Mouse (Mus musculus) heart, postnatal 36 days (tissue): Measurements from ENCODE around the gene Faiml. TPM values are rescaled to one million over a fixed set of nuclear protein-coding genes. Genes with fewer than 3 reads are reported as not detected.

Experiments used
- DNase-seq, 2 experiments: peaks; one replicate each; pipeline ENCODE4 v3.0.0; 2021 to 2022
- intact Hi-C: fragments of 180-260 bp; cut with DNase I; formaldehyde crosslinking; loops from one replicate; pipeline ENCODE4 v1.15.1; 2025
- total RNA-seq, 2 experiments: library from RNA; stranded (reverse); gene quantifications; 2 replicates each; pipeline ENCODE4 v1.2.3; 2021

Gene Faiml
- total RNA-seq, 2 experiments from 2014 or later, result not detected

- peak; percentile 7 to 14 for DNase-seq
These were observed 53.9 kb downstream of the Faiml start for GRCm38 (mm10) chr9:99183043-99183670.

GRCm38 (mm10) chr9:99182121-99182520 lies 54.9 kb downstream of the Faiml start:
- intact Hi-C loops, result no loop called here
- DNase-seq, result peak in 1 of 2 experiments; percentile 1

More at GRCm38 (mm10) chr9:99183043-99183670, 53.9 kb downstream of the Faiml start:
- intact Hi-C loops, result no loop called here

DNA sequence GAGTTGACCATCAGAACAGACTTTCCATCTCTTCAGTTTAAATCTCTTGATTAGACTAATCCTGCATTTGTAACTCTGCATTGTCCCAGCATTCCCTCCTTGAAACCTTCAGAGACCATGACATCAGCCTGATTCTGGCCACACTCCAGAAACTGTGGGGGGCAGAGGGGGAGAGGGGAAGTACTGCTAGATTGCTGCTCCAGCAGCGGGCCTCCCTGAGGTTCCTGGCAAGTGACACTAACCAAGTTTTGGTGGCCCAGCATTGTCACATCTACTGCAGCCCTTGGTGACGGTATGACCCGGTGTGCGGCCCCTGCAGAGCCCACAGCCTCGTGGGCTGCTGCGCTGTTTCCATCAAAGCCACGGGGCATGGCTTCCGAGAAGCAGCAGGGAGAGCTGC lies 56.8 kb downstream of the Faiml start:
- intact Hi-C loops, result no loop called here
- peak in 1 of 2 experiments; percentile 7 for DNase-seq

Other genes with a start within 250 kb of the Faiml start
- not detected for gene Gm1123, start 201.5 kb downstream of the Faiml start, total RNA-seq
- gene Pik3cb, start 96.6 kb downstream of the Faiml start, total RNA-seq, result 10 to 100 TPM; 10.8 to 11.6 TPM
- gene Cep70, start 6.1 kb upstream of the Faiml start, total RNA-seq, result 1 to 10 TPM; 6.4 to 7.7 TPM
- under 1 TPM; 0.30 to 0.69 TPM for gene Esyt3, start 121.3 kb upstream of the Faiml start, total RNA-seq
- gene Mras, start 200.1 kb upstream of the Faiml start, total RNA-seq, result 1 to 10 TPM; 5.2 to 6.5 TPM
- gene Nme9, start 214.2 kb upstream of the Faiml start, total RNA-seq, result not detected